Mouse (Mus musculus): ENCODE measurements around the gene Bad. TPM values are rescaled to one million over a fixed set of nuclear protein-coding genes. Genes with fewer than 3 reads are reported as not detected.

Bad gene
- polyA plus RNA-seq, 1 experiment: 59.1 TPM

DNA sequence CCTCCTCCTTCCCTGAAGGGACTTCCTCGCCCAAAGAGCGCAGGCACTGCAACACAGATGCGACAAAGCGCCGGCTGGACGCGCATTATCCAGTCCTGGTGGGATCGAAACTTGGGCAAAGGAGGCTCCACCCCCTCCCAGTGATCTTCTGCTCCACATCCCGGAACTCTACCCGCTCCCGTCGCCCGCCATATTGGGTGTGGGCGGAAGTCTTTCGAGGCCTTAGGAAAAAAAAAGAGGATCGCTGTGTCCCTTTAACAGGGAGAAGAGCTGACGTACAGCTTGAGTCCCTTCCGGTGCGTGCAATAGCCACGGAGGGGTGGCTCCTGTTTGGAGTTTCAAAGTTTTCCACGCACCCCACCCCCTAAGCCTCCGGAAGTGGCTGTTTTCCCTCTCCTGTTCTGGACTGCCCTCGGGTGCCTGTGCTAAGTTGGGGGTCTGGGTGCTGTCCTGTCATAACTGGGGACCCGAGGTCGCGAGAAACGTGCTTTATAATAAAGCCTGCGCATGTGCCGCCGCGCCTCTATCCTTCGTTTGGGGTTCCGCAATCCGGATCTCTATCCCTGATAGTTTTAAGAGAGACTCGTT lies 9.8 kb downstream of the Bad start:
- DNase-seq: peak; percentile 87
- Histone ChIP-seq H3K4me3 (ENCODE audit: control insufficient read depth, insufficient read depth, low read length) (peak overlapping the region; percentile 70), H3K27me3 (ENCODE audit: control insufficient read depth, insufficient read depth, low read length) (no peaks in the 10 kb centered on the region), H3K36me3 (ENCODE audit: control insufficient read depth, insufficient read depth, low read length) (no peaks in the 10 kb centered on the region), H3K4me1 (replicated peaks; ENCODE audit: control insufficient read depth, insufficient read depth, low read length) (peaks cover 20% of the 10 kb centered on the region), H3K27ac (ENCODE audit: control insufficient read depth, insufficient read depth, low read length) (peak overlapping the region; percentile 73)
- WGBS: under 1% methylated on average over 35 of the region's 35 CpGs
- TF ChIP-seq POLR2A (IDR thresholded peaks at IDR 0.05; ENCODE audit: control insufficient read depth, extremely low read depth, insufficient read depth, low read length, poor library complexity): peak; percentile 53
- TF ChIP-seq CTCF (IDR thresholded peaks at IDR 0.05; ENCODE audit: borderline replicate concordance, control insufficient read depth, extremely low read depth, insufficient read depth, low read length, poor library complexity): no peak

DNA sequence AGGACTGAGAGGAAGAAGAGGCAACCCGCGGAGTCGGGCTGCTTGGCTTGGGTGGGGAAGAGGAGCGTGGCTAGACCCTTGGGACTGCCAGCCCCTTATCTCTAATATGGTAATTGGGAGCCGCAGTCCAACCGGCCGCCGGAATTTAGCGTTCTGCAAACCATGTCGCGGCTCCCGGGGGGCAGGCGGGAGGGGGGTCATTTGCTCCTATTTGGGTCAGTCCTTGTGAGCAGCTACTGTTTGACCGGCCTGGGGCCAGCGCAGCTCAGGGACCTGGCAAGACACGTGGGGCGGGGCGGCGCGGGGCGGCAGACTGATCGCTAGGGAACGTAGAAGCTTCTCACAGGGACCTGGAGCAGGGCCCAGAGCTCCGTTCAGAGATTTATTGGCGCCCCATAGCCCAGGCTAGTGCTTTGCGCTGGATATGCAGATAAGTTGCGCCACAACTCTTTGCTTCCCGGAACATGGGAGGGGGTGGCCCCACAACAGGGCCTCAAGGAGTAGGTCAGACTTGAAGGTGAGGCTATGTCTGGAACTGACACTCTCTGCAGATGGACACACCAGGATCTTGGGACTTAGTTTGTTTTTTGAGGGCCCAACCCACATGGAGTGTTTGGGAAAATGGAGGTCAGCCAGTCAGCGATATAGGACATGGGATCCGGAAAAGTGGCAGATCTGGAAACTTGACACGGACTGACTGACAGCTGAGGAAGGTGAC lies 10.5 kb downstream of the Bad start:
- Histone ChIP-seq H3K4me1 (replicated peaks; ENCODE audit: control insufficient read depth, insufficient read depth, low read length) (peaks cover 20% of the 10 kb centered on the region), H3K36me3 (ENCODE audit: control insufficient read depth, insufficient read depth, low read length) (no peaks in the 10 kb centered on the region), H3K27ac (ENCODE audit: control insufficient read depth, insufficient read depth, low read length) (peak overlapping the region; percentile 73), H3K4me3 (ENCODE audit: control insufficient read depth, insufficient read depth, low read length) (peak overlapping the region; percentile 70), H3K27me3 (ENCODE audit: control insufficient read depth, insufficient read depth, low read length) (no peaks in the 10 kb centered on the region)
- 7% methylated on average over 31 of the region's 31 CpGs for WGBS
- DNase-seq: peak; percentile 56
- TF ChIP-seq POLR2A (IDR thresholded peaks at IDR 0.05; ENCODE audit: control insufficient read depth, extremely low read depth, insufficient read depth, low read length, poor library complexity): no peak
- TF ChIP-seq CTCF (IDR thresholded peaks at IDR 0.05; ENCODE audit: borderline replicate concordance, control insufficient read depth, extremely low read depth, insufficient read depth, low read length, poor library complexity): no peak

DNA sequence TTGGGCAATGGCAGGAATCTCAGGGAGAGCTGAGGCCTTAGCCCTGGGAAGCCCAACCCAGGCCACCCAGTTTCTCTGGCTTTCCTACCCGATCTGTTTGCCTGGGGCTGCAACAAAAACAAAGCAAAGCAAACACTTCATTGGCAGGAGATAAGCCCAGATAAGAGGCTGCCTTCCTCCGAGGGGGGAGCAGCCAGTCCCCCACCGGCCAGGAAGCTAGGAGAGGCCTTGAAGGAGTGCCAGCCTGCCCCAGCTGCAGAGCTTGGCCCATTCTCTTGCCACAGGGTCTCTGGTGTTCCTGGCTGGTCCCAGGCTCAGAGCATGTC lies 11.0 kb downstream of the Bad start:
- TF ChIP-seq POLR2A (IDR thresholded peaks at IDR 0.05; ENCODE audit: control insufficient read depth, extremely low read depth, insufficient read depth, low read length, poor library complexity) (no peak), CTCF (IDR thresholded peaks at IDR 0.05; ENCODE audit: borderline replicate concordance, control insufficient read depth, extremely low read depth, insufficient read depth, low read length, poor library complexity) (no peak)
- no peak for DNase-seq
- Histone ChIP-seq H3K36me3 (ENCODE audit: control insufficient read depth, insufficient read depth, low read length) (no peaks in the 10 kb centered on the region), H3K27ac (ENCODE audit: control insufficient read depth, insufficient read depth, low read length) (peak overlapping the region; percentile 73; the same call in 1 of the 2 replicates), H3K27me3 (ENCODE audit: control insufficient read depth, insufficient read depth, low read length) (no peaks in the 10 kb centered on the region), H3K4me3 (ENCODE audit: control insufficient read depth, insufficient read depth, low read length) (peak overlapping the region; percentile 70; the same call in 1 of the 2 replicates), H3K4me1 (replicated peaks; ENCODE audit: control insufficient read depth, insufficient read depth, low read length) (peaks cover 20% of the 10 kb centered on the region)
- WGBS: 1% methylated on average over 3 of the region's 3 CpGs

DNA sequence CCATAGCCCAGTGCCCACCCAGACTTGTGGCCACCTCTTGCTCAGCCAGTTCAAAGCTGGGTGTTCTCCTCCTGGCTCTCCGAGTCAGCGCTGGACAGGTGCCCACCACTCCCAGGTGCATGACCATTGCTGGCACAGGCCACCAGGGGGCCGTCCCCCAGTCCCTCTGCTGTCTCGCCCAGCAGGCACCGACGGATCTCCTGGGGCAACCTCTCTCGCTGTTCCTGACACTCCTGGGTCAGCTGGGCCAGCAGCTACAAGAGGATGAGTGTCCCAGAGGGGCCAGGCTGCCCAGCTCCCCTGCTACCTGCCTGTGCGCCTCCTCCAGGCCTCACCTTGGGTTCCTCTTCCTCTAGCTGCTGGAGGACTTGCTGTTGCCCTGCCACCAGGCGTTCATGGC lies 12.4 kb downstream of the Bad start:
- no peak for DNase-seq
- Histone ChIP-seq H3K4me1 (replicated peaks; ENCODE audit: control insufficient read depth, insufficient read depth, low read length) (peaks cover 16% of the 10 kb centered on the region), H3K4me3 (ENCODE audit: control insufficient read depth, insufficient read depth, low read length) (no peak overlapping the region), H3K27ac (ENCODE audit: control insufficient read depth, insufficient read depth, low read length) (no peak overlapping the region), H3K27me3 (ENCODE audit: control insufficient read depth, insufficient read depth, low read length) (no peaks in the 10 kb centered on the region), H3K36me3 (ENCODE audit: control insufficient read depth, insufficient read depth, low read length) (no peaks in the 10 kb centered on the region)
- 80% methylated on average over 9 of the region's 9 CpGs for WGBS
- no peak for TF ChIP-seq POLR2A (IDR thresholded peaks at IDR 0.05; ENCODE audit: control insufficient read depth, extremely low read depth, insufficient read depth, low read length, poor library complexity)
- TF ChIP-seq CTCF (IDR thresholded peaks at IDR 0.05; ENCODE audit: borderline replicate concordance, control insufficient read depth, extremely low read depth, insufficient read depth, low read length, poor library complexity): peak; percentile 63; the same call in 1 of the 2 replicates

DNA sequence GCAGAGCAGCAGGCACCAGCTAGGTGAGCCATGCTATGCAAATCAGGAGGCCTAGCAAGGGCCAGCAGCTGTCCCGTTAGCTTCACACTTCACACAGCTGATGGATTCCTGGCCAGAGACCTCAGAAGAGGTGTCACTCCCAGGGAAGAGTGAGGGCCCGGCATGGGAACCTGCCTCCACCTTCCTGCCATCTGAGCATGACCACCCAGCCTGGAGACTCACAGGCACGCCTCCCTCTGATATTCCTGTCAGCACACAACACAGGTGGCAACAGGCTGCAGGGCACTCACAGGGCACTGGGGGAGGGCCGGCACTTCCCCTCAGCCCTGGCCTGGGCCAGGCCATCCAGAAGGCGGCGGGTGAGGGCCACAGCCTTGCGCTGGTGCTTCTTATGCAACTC lies 13.8 kb downstream of the Bad start:
- no peak overlapping the region for H3K4me3 ChIP-seq (ENCODE audit: control insufficient read depth, insufficient read depth, low read length)
- DNase-seq: no peak
- no peak for TF ChIP-seq POLR2A (IDR thresholded peaks at IDR 0.05; ENCODE audit: control insufficient read depth, extremely low read depth, insufficient read depth, low read length, poor library complexity)
- TF ChIP-seq CTCF (IDR thresholded peaks at IDR 0.05; ENCODE audit: borderline replicate concordance, control insufficient read depth, extremely low read depth, insufficient read depth, low read length, poor library complexity): no peak
- H3K4me1 ChIP-seq (replicated peaks; ENCODE audit: control insufficient read depth, insufficient read depth, low read length): peaks cover 15% of the 10 kb centered on the region
- no peaks in the 10 kb centered on the region for H3K36me3 ChIP-seq (ENCODE audit: control insufficient read depth, insufficient read depth, low read length)
- H3K27me3 ChIP-seq (ENCODE audit: control insufficient read depth, insufficient read depth, low read length): no peaks in the 10 kb centered on the region
- WGBS: 95% methylated on average over 7 of the region's 7 CpGs
- no peak overlapping the region for H3K27ac ChIP-seq (ENCODE audit: control insufficient read depth, insufficient read depth, low read length)

DNA sequence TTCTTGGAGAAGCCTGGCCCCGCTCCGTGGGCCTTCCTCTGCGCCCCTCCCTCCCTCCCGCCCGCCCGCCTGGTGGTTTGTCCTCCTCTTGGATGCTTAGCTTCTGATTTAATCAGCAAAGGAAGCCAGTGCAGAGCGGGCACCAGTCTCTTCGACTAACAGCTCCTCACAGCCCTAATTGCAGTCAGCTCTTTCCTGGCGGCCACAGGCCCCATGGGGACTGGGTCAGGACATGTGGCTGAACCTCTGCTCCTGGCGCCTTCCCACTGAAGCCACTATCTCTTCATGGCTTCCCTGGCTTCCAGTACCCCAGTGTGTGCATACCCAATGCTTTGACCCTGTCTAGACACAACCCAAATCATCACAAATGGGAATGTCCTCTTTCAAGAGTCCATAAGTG lies 14.8 kb downstream of the Bad start:
- no peaks in the 10 kb centered on the region for H3K36me3 ChIP-seq (ENCODE audit: control insufficient read depth, insufficient read depth, low read length)
- WGBS: 90% methylated on average over 10 of the region's 10 CpGs
- no peak overlapping the region for H3K4me3 ChIP-seq (ENCODE audit: control insufficient read depth, insufficient read depth, low read length)
- H3K4me1 ChIP-seq (replicated peaks; ENCODE audit: control insufficient read depth, insufficient read depth, low read length): peaks cover 12% of the 10 kb centered on the region
- H3K27me3 ChIP-seq (ENCODE audit: control insufficient read depth, insufficient read depth, low read length): no peaks in the 10 kb centered on the region
- no peak for TF ChIP-seq POLR2A (IDR thresholded peaks at IDR 0.05; ENCODE audit: control insufficient read depth, extremely low read depth, insufficient read depth, low read length, poor library complexity)
- no peak for TF ChIP-seq CTCF (IDR thresholded peaks at IDR 0.05; ENCODE audit: borderline replicate concordance, control insufficient read depth, extremely low read depth, insufficient read depth, low read length, poor library complexity)
- no peak for DNase-seq
- H3K27ac ChIP-seq (ENCODE audit: control insufficient read depth, insufficient read depth, low read length): no peak overlapping the region

Data from thymus, adult 2 months (tissue).